Mouse (Mus musculus) megakaryocyte, embryonic 14.5 days (primary cell): ENCODE measurements around the gene Kcnj9.

Experiments
- FLI1 ChIP-seq: IDR thresholded peaks from 2 replicates; pipeline ENCODE4 v1.6.1; 2012; ENCODE audit warnings: low read length, inconsistent platforms, mixed read lengths
- GATA1 ChIP-seq: IDR thresholded peaks from 3 replicates; pipeline ENCODE4 v1.6.1; 2012; ENCODE audit warnings: mixed read lengths, low read length, inconsistent platforms, borderline replicate concordance

GRCm38 (mm10) chr1:172293449-172293848, 35.7 kb downstream of the Kcnj9 start:
- TF ChIP-seq GATA1 (no peak), FLI1 (no peak)
